Comparison of ENCODE assay signal across 7 mouse cellular contexts in the genomic region with DNA sequence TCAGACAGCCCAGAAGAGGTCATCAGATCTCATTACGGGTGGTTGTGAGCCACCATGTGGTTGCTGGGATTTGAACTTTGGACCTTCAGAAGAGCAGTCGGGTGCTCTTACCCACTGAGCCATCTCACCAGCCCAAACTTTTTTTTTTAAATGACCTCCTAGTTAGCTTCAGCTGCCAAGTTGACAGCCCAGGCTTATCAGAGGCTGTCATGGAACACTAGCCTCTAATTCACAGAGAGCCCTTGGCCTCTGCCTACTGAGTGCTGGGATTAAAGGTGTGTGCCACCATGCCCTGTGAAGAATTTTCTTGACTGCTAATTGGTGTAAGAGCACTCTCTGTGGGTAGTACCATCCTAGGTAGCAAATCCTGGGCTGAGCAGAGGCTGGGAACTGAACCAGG. TPM values are rescaled to one million over a fixed set of nuclear protein-coding genes. Genes with fewer than 3 reads are reported as not detected.
DNase-seq lines count a peak whose midpoint lies in the region; TF ChIP-seq lines count a peak whose summit lies in the region.
"Not testable (repeated sequence)": the region's sequence is repeated elsewhere in the genome, so short reads cannot be mapped to it uniquely, and the experiment has no call there.
"Had no signal": no experiment of that assay in that cellular context is flagged by ENCODE, and none has a peak within 500 bp of the region (broad histone marks: within the 10 kb centered on the region; RNA-seq: fewer than 3 reads in every experiment).

No protein-coding gene starts in this region.

- TF ChIP-seq RAD21 in MEL (IDR thresholded peaks at IDR 0.05; ENCODE audit: low read depth, low read length), result not testable (repeated sequence)

- H3K4me1 ChIP-seq in E14TG2a.4 (replicated peaks; ENCODE audit: low read depth, low read length), result peaks cover 76% of the 10 kb centered on the region
- H3K4me1 ChIP-seq in ES-Bruce4 (ENCODE audit: control insufficient read depth, insufficient read depth, low read length); ES-E14 (ENCODE audit: control insufficient read depth in 2 of 2, insufficient read depth in 2 of 2, low read length in 2 of 2, poor library complexity in 1 of 2): not testable (repeated sequence)
- peaks cover 4 to 28% of the 10 kb centered on the region in 2 experiments; a peak in 3 of 4 replicates for H3K4me1 ChIP-seq in MEL (ENCODE audit: control insufficient read depth in 1 of 2, insufficient read depth in 2 of 2, low read length in 2 of 2)

- TF ChIP-seq CTCF in E14TG2a.4 (conservative IDR thresholded peaks at IDR 0.05; ENCODE audit: low read length); ES-Bruce4 (IDR thresholded peaks at IDR 0.05; ENCODE audit: low read depth, low read length): not testable (repeated sequence)
- 0 out of 6 replicates have a peak, but pooled peaks of 1 of the 3 experiments have one; percentile 2 for TF ChIP-seq CTCF in MEL (IDR thresholded peaks at IDR 0.05 in 2 of 3, conservative IDR thresholded peaks at IDR 0.05 in 1 of 3; ENCODE audit: control insufficient read depth in 1 of 3, insufficient read depth in 1 of 3, low read depth in 2 of 3, low read length in 3 of 3, poor library complexity in 1 of 3, severe bottlenecking in 1 of 3)

- in situ Hi-C loops in ES-E14 (cut with MboI; ENCODE audit: low sequenced_read_pairs in 2 of 2, unreplicated experiment in 2 of 2), result not testable (repeated sequence)

- not testable (repeated sequence) for H3K36me3 ChIP-seq in E14TG2a.4 (ENCODE audit: insufficient read depth, low read length); ES-Bruce4 (ENCODE audit: control insufficient read depth, insufficient read depth, low read length, poor library complexity, severe bottlenecking); ES-E14 (ENCODE audit: control insufficient read depth, insufficient read depth, low read length, poor library complexity, severe bottlenecking)
- peaks cover 0 to 24% of the 10 kb centered on the region in 2 experiments; a peak in 2 of 4 replicates for H3K36me3 ChIP-seq in MEL (ENCODE audit: control insufficient read depth in 1 of 2, insufficient read depth in 2 of 2, low read length in 2 of 2)

- not testable (repeated sequence) for DNase-seq in ES-E14 (ENCODE audit: low read depth, low spot score)
- peak; percentile 61 for DNase-seq in MEL (ENCODE audit: low read depth, low spot score)

- not testable (repeated sequence) for H3K9me3 ChIP-seq in E14TG2a.4 (ENCODE audit: low read length); ES-Bruce4 (replicated peaks; ENCODE audit: control insufficient read depth, insufficient read depth, low read length, poor library complexity, severe bottlenecking); ES-E14 (ENCODE audit: control insufficient read depth, insufficient read depth, low read depth, low read length); MEL (replicated peaks; ENCODE audit: insufficient read depth, low read length)

- H3K4me3 ChIP-seq in E14TG2a.4 (replicated peaks; ENCODE audit: low read length) (peak overlapping the region; percentile 76), ES-Bruce4 (ENCODE audit: low read depth, low read length) (peak overlapping the region; percentile 17; the same call in 1 of the 2 replicates), ES-E14 (ENCODE audit: insufficient read depth in 1 of 2, low read depth in 1 of 2, low read length in 2 of 2, poor library complexity in 1 of 2, severe bottlenecking in 1 of 2) (peak overlapping the region in 1 of 2 experiments; percentile 31; a peak in 1 of 4 replicates)
- H3K4me3 ChIP-seq in MEL (ENCODE audit: control insufficient read depth in 1 of 2, insufficient read depth in 1 of 2, low read depth in 2 of 2, low read length in 2 of 2), result not testable (repeated sequence)

- not testable (repeated sequence) for TF ChIP-seq POLR2A in ES-Bruce4 (IDR thresholded peaks at IDR 0.05; ENCODE audit: insufficient read depth, low read length); MEL (IDR thresholded peaks at IDR 0.05; ENCODE audit: control insufficient read depth in 1 of 2, insufficient read depth in 1 of 2, low read depth in 1 of 2, low read length in 2 of 2, poor library complexity in 1 of 2)

- H3K27me3 ChIP-seq in E14TG2a.4 (ENCODE audit: insufficient read depth, low read length); ES-Bruce4 (ENCODE audit: control insufficient read depth, insufficient read depth, low read length, poor library complexity, severe bottlenecking); MEL (ENCODE audit: control insufficient read depth in 1 of 2, insufficient read depth in 2 of 2, low read length in 2 of 2): not testable (repeated sequence)

- not testable (repeated sequence) for H3K79me2 ChIP-seq in MEL (ENCODE audit: control insufficient read depth, insufficient read depth, low read length, poor library complexity)

- not testable (repeated sequence) for TF ChIP-seq EP300 in ES-Bruce4 (IDR thresholded peaks at IDR 0.05; ENCODE audit: insufficient read depth, low read depth, low read length); MEL (IDR thresholded peaks at IDR 0.05; ENCODE audit: low read depth in 1 of 2, low read length in 2 of 2)

- not testable (repeated sequence) for H3K9ac ChIP-seq in ES-Bruce4 (ENCODE audit: low read depth, poor library complexity, severe bottlenecking); MEL (ENCODE audit: control insufficient read depth, low read depth, low read length, poor library complexity, severe bottlenecking)
- peak overlapping the region; percentile 8; the same call in 1 of the 2 replicates for H3K9ac ChIP-seq in ES-E14 (ENCODE audit: insufficient read depth, low read depth, low read length, poor library complexity, severe bottlenecking)

- H3K27ac ChIP-seq in ES-Bruce4 (ENCODE audit: insufficient read depth, low read length) (peak overlapping the region; percentile 35), ES-E14 (ENCODE audit: insufficient read depth, low read depth, low read length, poor library complexity, severe bottlenecking) (peak overlapping the region; percentile 87)
- H3K27ac ChIP-seq in MEL (ENCODE audit: control insufficient read depth, low read depth, low read length), result not testable (repeated sequence)

TF ChIP-seq in MEL, 35 proteins besides CTCF, POLR2A, EP300 and RAD21:
- TF ChIP-seq TBP (IDR thresholded peaks at IDR 0.05; ENCODE audit: low read depth, low read length), result peak; percentile 89

RNA-seq across cellular contexts. Expression of a gene that starts 15.7 kb away (rescaled TPM):
- polyA plus RNA-seq in ES-Bruce4 (2011; ENCODE audit: insufficient read depth, insufficient read length, low read depth, missing spikeins) (19.5 and 19.6 TPM in 2 replicates), MEL (2012; ENCODE audit: insufficient read depth in 1 of 2, insufficient read length in 2 of 2, low read depth in 1 of 2, low replicate concordance in 2 of 2, missing spikeins in 1 of 2) (100 to 1,000 TPM in 1 of 2 experiments, 10 to 100 TPM in 1; 67.5 to 171 TPM)
- total RNA-seq in ES-E14 (2012; rRNA removed) (23.3 and 27.4 TPM in 2 replicates), MEL (2012; rRNA removed) (168 and 174 TPM in 2 replicates)

RNA-seq across cellular contexts. Expression of a gene that starts 24.8 kb away (rescaled TPM):
- polyA plus RNA-seq in ES-Bruce4 (2011; ENCODE audit: insufficient read depth, insufficient read length, low read depth, missing spikeins), result 0.40 and 0.44 TPM in 2 replicates
- 0.27 and 0.53 TPM in 2 replicates for total RNA-seq in ES-E14 (2012; rRNA removed)
- 0.04 TPM in 1 of 2 replicates, not detected in the other for total RNA-seq in MEL (2012; rRNA removed)
- polyA plus RNA-seq in MEL (2012; ENCODE audit: insufficient read depth in 1 of 2, insufficient read length in 2 of 2, low read depth in 1 of 2, low replicate concordance in 2 of 2, missing spikeins in 1 of 2), result under 1 TPM in 1 of 2 experiments, not detected in 1; 0.08 TPM
- total RNA-seq: CH12.LX had no signal
- polyA plus RNA-seq: G1E, Patski had no signal

RNA-seq across cellular contexts. Expression of a gene that starts 41.6 kb away (rescaled TPM):
- polyA plus RNA-seq in ES-Bruce4 (2011; ENCODE audit: insufficient read depth, insufficient read length, low read depth, missing spikeins) (18.8 and 22.3 TPM in 2 replicates), MEL (2012; ENCODE audit: insufficient read depth in 1 of 2, insufficient read length in 2 of 2, low read depth in 1 of 2, low replicate concordance in 2 of 2, missing spikeins in 1 of 2) (10 to 100 TPM in 1 of 2 experiments, not detected in 1; 99.7 TPM)
- total RNA-seq in ES-E14 (2012; rRNA removed) (23.8 and 32.7 TPM in 2 replicates), MEL (2012; rRNA removed) (76.4 and 83.9 TPM in 2 replicates)

RNA-seq across cellular contexts. Expression of a gene that starts 58.0 kb away (rescaled TPM):
- 9.5 and 10.4 TPM in 2 replicates for polyA plus RNA-seq in ES-Bruce4 (2011; ENCODE audit: insufficient read depth, insufficient read length, low read depth, missing spikeins)
- 3.2 and 4.9 TPM in 2 replicates for total RNA-seq in ES-E14 (2012; rRNA removed)
- 13.8 and 16.6 TPM in 2 replicates for total RNA-seq in MEL (2012; rRNA removed)
- 10 to 100 TPM; 45.6 to 53.9 TPM for polyA plus RNA-seq in MEL (2012; ENCODE audit: insufficient read depth in 1 of 2, insufficient read length in 2 of 2, low read depth in 1 of 2, low replicate concordance in 2 of 2, missing spikeins in 1 of 2)
